Mouse (Mus musculus) left cerebral cortex, postnatal 36 days (tissue): ENCODE results near the gene Tubg2. TPM values are rescaled to one million over a fixed set of nuclear protein-coding genes. Genes with fewer than 3 reads are reported as not detected.
"Not testable (repeated sequence)": the region's sequence is repeated elsewhere in the genome, so short reads cannot be mapped to it uniquely, and the experiment has no call there.

Source experiments
- DNase-seq, 2 experiments: peaks; one replicate each; pipeline ENCODE4 v3.0.0; 2021 to 2022; ENCODE audit warnings: low spot score in 2 of 2, mixed read lengths in 1 of 2
- intact Hi-C: fragments of 180-260 bp; cut with DNase I; formaldehyde crosslinking; loops from one replicate; pipeline ENCODE4 v1.15.1; 2025
- total RNA-seq, 2 experiments: library from RNA; stranded (reverse); gene quantifications; 2 replicates each; pipeline ENCODE4 v1.2.3; 2021

The Tubg2 gene
- total RNA-seq, 2 experiments from 2014 or later: 49.7 to 62.4 TPM

DNA sequence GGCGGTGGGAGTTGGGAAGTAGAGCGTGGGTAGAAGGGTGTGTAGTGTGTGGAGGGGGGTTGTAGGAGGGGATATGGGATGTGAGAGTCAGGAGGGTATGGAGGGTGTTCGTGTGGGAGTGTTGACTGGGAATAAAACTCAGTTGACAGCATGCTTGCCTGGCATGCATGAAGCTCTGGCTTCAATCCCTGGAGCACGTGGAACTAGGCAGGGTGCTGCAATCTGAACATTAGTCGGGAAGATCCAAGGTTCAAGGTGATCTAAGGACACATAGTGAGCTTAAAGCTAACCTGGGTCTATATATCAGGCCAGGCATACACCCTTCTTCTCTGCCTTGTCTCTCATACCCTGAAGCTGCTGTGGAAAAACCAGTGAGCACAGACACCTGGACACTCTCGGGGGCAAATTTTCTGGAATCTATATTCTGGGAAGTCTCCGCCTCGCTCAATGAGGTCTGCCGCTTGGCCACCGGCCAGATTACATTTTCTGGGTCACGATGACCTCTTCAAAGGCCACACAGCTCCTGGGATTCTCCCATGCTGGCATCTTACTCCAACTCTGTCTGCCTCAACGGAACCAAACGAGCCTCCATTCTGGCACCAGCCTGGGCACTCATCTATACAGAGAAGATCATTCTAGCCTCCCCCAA is 21.4 kb upstream of the Tubg2 start:
- intact Hi-C loops: no loop called here
- DNase-seq: no peak

DNA sequence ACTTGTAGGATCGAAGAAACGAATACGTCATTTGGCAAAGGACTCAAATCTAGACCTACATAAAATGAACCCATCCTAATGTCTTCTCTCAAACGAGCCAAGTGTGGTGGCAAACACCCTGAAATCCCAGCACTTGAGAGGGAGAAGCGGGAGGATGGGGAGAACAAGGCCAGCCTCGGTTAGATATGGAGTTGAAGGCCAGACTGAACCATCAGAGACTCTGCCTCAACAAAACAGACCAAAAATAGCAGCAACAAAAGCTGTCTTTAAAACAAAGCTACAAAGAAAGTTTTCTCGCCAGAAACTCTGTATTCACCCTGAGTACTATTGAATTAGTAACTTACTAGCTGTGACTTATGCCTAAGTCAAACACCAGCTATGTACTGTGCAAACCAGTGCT is 18.7 kb upstream of the Tubg2 start:
- no peak for DNase-seq
- intact Hi-C loops: no loop called here

DNA sequence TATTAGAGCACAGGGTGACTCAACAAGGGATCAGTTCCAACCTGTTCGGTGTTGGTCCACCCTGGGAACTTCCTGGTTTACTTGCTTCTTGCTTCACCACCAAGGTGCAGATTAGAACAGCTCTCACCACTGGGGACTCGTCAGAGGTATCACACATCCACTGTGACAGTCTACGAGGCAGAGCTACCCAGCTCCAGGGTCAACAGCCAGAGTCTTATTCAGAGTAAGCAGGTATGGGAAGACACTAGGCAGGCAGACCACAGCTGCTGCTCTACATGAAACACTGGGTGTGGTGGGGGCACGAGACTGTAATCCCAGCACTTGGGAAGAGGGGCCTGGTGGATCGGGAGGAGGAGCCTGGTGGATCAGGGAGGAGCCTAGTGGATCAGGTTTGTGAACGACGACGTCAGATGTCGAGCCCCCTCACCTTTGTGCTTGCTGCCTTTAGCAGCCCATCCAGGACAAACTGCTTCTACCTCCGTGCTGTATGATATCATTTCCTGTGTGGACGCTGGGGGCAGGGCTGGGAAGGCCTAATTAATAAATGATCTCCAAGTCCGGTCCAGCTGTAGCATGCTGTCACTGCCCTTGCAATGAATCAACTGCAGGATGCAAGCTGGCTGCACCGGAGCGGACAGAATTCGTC is 17.0 kb upstream of the Tubg2 start:
- intact Hi-C loops: no loop called here
- no peak for DNase-seq

DNA sequence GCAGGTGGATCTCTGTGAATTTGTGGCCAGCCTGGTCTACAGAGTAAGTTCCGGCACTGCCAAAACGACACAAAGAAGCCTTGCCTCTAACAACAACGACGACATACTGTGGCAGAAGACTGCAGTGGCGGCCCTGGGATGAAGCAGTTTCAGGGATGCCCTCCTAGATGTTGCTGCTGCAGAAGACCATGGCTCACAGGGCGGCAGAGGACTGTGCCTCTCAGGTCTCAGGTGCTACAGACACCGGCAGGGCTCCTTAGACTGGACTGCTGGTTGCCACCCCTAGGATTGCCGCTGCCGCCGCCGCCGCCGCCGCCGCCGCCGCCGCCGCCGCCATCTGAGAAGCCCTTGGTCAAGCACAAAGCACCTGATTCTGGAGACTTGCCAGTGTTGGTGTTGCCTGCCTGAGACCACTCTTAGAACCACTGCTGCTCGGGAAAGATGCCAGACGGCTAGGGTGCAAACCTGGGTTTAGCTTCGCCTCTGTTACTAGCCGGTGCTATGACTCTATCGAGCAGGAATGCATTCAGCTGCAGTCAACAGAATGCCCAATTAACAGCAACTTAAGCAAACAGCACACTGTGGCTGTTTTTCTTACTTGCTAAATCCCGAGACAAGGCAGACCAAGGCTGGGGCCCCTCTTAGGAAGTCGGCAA is 15.4 kb upstream of the Tubg2 start:
- intact Hi-C loops: no loop called here
- DNase-seq: no peak

DNA sequence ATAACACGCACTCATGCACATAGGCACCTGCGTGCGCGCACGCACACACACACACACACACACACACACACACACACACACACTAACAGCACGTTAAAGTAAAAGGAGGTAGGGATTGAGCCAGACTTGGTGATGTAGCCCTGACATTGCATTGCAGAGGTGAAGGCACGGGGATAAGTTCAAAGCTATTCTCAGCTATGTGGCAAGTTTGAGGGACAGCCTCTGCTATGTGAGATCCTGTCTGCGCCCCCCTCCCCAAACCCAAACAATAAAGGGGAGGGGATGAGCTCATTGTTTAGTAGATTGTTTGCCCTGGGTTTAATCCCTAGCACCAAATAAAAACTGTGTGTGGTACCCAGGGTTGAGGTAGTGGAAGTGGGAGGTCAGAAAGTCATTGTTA is 14.6 kb upstream of the Tubg2 start:
- no peak for DNase-seq
- intact Hi-C loops: no loop called here

DNA sequence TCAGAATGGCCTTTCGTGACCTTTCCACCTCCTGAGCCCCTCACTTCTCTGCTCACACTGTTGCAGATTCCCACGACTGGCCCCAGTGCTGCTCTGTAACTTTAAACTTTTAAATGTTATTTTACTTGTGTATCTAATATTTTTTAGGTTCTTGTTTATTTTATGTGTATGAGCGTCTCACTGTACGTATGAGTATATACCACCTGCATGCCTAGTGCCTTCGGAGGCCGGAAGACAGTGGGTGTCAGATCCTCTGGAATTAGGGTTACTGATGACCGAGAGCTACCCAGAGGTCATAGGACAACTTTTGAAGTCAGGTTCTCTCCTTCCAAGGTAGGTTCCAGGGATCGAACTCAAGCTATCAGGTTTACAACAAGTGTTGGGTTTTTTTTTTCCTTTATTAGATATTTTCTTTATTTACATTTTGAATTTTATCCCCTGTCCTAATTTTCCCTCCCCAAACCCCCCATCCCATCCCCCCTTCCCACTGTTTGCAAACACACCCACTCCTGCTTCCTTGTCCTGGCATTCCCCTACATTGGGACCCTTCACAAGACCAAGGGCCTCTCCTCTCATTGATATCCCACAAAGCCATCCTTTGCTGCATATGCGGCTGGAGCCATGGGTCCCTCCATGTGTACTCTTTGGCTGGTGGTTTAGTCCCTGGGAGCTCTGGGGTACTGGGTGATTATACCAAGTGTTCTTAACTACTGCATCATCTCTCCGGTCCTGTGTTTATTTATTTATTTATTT is 13.3 kb upstream of the Tubg2 start:
- intact Hi-C loops: no loop called here
- DNase-seq: no peak

DNA sequence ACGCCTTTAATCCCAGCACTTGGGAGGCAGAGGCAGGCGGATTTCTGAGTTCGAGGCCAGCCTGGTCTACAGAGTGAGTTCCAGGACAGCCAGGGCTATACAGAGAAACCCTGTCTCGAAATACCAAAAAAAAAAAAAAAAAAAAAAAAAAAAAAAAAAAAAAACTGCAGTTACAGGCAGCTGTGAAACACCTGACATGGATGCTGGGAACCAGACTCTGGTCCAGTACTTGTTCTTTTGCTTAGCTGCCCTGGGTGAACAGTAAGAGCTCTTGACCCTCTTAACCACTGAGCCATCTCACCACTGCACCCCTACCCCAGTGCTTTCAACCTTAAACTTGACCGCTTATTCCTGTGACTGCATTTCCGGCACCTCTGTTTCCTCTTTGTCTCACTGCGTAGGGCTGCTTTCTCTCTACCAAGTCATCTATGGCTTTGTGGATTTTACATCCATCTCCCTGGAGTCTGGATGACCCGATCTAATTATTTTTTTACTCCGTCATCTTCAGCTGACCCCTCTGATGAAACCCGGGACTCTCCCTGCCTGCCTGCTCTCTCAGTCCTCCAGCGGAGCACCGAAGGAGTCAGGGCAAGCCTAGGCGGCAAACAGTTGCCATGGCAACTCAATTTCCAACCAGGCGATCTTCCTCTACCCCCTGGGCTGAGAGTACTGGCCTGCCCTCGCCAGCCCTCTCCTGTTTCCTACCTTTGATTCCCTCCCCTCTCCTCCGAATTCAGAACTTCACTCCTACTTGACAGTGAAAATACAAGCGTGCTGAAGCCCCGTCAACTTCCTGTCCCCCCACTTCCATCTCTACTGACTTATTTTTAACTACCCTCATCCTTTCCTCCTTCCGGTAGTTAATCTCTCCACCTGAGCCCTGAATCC is 12.1 kb upstream of the Tubg2 start:
- intact Hi-C loops: no loop called here
- DNase-seq: peak in 1 of 2 experiments; percentile 42

DNA sequence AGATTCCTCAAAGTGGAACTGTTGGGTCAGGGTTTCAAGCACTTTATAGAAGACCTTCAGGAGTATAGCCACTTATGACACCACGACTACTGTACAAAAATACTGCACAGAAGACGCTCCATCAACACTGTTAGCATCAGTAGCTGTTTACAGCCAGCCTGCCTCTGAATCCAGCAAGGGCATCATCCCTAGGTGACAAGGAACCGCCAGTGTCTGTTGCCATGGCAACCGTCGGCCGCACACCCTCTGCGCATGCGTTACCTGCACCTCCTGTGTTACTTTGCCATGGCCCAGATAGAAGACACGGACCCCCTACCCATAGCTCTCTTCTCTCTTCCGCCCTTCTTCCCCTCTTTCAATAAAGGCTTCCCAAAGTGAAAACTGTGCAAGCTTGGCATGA is 9.3 kb upstream of the Tubg2 start:
- intact Hi-C loops: no loop called here

DNA sequence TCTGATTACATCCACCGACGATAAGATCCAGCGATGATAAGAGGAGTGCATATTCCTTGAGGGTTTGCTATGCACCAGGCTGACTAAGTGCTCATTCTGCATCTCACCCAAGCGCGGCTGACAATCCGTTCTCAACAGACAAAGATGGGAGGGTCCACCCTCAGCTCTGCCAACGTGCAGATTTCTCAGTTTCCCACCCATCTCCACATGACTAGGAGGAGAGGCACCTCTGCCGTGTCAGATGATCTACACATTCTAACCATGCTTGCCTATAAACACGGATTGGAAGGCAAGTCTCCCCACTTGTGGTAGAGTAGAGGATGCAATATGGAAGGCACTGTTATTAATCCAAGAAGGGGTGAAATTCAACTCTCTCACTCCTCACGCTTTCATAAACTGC is 7.0 kb upstream of the Tubg2 start:
- intact Hi-C loops: no loop called here
- no peak for DNase-seq

More for the DNA sequence above, 9.3 kb upstream of the Tubg2 start:
- DNase-seq: no peak

DNA sequence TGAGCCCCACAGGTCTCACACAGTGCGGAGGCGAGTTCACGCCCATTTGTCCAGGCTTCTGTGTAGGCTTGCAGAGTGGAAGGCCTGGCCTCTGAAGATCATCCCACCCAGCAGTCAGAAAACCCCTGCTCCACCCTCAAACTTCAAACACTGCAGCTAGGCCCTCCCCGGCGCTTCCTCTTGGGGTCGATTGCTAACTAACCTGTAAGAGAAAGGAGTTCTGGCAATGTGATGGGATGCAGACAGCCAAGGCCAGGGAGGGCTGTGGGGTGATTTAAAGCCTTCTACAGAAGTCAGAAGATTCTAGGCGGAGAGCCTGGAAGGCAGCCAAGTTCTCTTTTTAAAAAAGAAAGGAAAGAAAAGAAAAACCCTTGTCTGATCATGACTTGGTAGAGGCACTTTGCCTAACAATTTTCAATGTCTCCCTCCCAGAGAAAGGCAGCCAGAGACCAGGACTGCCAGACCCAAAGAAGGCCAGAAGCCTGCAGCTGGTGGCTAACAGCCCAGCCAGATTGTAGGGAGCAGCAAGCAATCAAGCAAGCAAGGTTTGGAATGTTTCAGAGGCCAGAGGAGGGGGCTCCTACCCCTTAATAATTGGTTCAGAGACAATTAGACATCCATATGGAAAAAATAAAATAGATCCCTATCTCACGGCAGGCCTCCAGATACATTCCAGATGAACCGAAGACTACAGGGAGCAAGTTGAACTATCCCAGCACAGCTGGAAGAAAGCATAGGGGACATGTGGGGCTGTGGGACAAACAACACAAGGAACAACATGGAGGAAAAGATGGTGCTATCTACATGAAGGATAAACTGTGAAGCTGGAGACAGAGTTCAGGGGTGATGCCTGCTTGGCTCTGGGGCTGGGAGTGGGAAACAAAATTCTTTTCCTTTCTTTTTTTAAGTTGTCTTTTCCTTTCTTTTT is 6.3 kb upstream of the Tubg2 start:
- intact Hi-C loops: no loop called here
- DNase-seq: no peak

DNA sequence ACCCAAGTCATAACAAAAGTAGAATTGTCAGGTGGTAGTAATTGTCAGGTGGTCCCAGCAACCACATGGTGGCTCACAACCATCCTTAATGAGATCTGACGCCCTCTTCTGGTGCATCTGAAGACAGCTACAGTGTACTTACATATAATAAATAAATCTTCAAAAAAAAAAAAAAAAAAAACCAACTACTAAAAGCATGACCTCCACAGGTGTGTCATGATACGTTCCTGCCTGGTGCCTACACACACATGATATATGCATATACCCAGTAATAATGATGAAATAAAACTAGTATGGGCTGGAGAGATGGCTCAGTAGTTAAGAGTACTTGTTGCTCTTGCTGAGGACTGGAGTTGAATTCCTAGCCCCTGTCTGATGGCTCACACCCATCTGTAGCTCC is 4.6 kb upstream of the Tubg2 start:
- no peak for DNase-seq
- intact Hi-C loops: no loop called here

DNA sequence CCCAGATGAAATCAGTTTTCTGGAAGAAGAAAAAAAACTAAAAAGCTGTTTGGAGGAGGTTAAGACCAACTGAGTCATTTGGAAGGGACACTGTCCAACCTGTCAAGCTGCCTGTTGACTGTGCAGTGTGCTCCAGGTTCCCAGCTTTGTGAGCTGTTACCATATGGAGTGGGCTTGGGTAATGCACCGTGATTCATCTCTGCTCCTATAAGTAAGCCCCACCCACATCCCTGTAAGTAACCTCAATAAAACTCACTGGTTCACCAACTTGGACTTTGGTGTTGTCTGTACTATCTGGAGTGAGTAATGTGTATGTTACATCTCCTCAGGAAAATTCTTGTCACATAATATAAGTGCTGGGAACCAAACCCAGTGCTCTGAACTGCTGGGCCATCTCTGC is 2.9 kb upstream of the Tubg2 start:
- no peak for DNase-seq
- intact Hi-C loops: no loop called here

DNA sequence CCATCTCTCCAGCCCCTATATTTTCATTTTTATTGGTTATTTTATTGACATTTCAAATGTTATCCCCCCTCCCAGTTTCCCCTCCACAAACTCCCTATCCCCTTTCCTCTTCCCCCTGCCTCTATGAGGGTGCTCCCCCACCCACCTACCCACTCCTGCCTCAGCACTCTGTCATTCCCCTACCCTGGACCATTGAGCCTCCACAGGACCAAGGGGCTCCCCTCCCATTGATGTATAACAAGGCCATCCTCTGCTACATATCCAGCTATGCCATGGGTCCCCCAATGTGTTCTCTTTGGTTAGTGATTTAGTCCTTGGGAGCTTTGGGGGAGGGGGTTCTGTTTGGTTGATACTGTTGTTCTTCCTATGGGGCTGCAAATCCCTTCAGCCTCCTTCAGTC is 1.1 kb upstream of the Tubg2 start:
- DNase-seq: no peak
- intact Hi-C loops: no loop called here

DNA sequence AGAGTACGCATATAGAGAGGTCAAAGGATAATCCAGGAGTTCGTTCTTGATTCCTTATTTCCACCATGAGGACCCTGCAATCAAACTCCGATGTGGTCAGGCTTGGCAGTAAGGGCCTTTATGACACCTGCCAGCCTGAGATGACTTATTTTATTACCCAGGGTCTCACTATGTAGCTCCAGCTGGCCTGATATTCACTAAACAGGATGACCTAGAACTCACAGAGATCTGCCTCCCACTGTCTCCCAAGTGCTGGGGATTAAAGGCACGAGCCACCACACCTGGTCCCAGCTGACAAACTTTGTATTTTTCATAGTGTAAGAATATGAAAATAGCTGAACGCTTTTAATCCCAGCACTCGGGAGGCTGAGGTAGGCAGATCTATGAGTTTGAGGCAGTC is 556 bp upstream of the Tubg2 start:
- no peak for DNase-seq
- intact Hi-C loops: no loop called here

DNA sequence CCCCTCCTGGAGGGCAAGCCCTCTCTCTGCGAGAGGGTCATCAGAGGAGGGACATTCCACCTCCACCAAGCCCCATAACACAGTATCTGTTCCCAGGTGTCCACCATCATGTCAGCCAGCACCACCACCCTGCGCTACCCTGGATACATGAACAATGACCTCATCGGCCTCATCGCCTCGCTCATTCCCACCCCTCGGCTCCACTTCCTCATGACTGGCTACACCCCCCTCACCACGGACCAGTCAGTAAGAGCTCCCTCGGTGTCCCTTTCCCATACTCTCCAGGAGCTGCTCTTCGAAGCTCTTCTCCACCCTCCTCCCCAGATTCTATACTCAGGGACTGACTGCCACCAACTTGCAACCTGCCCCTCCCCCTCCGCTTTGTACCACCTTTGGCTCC is 4.4 kb downstream of the Tubg2 start:
- DNase-seq, intact Hi-C loops: not testable (repeated sequence)

DNA sequence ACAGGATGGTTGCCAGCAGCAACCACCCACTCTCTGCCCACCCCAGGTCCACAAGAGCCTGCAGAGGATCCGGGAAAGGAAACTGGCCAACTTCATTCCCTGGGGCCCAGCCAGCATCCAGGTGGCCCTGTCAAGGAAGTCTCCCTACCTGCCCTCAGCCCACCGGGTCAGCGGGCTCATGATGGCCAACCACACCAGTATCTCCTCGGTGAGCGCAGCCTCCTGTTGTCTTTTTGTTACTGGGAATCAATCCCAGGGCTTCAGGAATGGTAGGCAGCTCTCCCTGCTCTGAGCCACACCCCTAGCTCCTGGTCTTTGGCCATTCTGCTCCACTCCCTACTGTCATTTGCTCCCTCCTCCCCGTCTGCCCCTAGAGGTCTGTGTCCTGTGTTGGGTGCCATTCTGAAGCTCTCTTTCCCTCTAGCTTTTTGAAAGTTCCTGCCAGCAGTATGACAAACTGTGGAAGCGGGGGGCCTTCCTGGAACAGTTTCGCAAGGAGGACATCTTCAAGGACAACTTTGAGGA is 5.3 kb downstream of the Tubg2 start:
- DNase-seq, intact Hi-C loops: not testable (repeated sequence)

DNA sequence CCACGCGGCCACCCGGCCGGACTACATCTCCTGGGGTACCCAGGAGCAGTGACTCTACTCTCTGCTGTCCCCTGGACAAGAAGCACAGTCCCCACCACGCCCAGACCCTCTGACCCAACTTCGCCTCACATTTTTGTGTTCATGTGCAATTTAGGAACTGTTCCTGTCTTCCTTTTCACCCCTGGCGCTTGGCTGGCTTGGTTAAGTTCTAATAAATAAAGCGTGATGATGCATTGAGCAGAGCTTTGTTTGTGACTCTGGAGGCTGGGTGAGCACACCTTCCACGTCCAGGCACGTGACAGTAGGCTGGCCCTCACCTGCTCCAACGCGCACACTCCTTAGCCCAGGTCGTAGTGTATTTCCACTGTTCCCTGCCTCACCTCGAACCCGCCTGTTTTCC is 5.8 kb downstream of the Tubg2 start:
- intact Hi-C loops: no loop called here
- DNase-seq: no peak

DNA sequence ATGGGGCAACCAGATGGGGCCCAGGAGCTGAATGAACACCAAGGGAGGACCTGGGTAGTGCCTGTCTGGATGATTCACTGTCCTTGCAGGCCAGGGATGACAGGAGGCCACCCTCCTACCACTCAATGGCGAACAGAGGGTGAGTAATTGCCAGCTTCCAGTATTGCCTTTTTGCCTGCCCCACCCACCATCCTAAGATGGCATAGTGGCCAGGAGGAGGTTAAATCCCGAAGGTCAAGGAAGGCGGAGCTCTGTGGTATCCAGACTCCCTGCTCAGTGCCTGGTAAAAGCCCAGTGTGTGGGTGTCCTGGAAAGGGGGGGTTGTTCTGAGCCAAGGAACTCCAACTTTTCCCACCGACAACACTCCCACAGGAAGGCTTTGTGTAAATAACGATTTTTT is 6.6 kb downstream of the Tubg2 start:
- intact Hi-C loops: no loop called here
- no peak for DNase-seq
